ENCODE assay signal across 9 mouse cellular contexts in the genomic region with DNA sequence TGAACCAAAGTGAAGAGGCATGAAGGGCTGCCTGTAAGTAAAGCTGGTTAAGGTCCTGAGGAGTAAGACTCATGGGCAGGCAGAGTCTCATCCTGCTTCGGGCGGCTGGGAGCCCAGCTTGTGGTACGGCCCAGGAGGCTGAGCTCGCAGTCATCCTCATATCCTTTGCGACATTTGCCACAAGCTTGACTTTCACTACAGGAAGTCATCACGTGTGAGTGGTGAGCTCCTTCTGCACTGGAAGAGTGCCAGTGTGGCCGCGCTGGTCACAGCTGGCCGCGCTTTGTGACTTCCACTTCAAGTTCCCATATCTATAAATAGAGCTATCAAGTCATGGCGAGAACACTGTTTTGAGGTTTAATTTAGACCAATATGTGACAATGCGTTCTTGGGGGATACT. TPM values are rescaled to one million over a fixed set of nuclear protein-coding genes. Genes with fewer than 3 reads are reported as not detected.
DNase-seq lines count a peak whose midpoint lies in the region; ATAC-seq lines count a peak whose summit lies in the region.
"Had no signal": no experiment of that assay in that cellular context is flagged by ENCODE, and none has a peak within 500 bp of the region (broad histone marks: within the 10 kb centered on the region; RNA-seq: fewer than 3 reads in every experiment).

No protein-coding gene starts in this region.

- no peaks in the 10 kb centered on the region for H3K9me3 ChIP-seq in forebrain, embryonic 14.5 days (replicated peaks; ENCODE audit: control insufficient read depth, low read length)

- 97% methylated on average over 12 of the region's 12 CpGs for WGBS in forebrain, embryonic 14.5 days

- intact Hi-C loops in left cerebral cortex, postnatal 14 days (cut with DNase I), result no loop called here
- intact Hi-C loops in left cerebral cortex, postnatal 36 days (cut with DNase I), result no loop called here

- DNase-seq in left cerebral cortex, postnatal 14 days (ENCODE audit: low spot score in 2 of 2), result peak; percentile 59 to 71
- no peak for DNase-seq in left cerebral cortex, postnatal 36 days (ENCODE audit: low spot score in 2 of 2)
- DNase-seq in adrenal gland, postnatal 36 days, result peak; percentile 18 to 46
- peak; percentile 89 for DNase-seq in heart, postnatal 4 days
- DNase-seq in lung, postnatal 36 days, result peak; percentile 83
- peak; percentile 19 for DNase-seq in thymus, postnatal 14 days
- DNase-seq in urinary bladder, adult 2 months (ENCODE audit: low spot score), result no peak
- no peak for DNase-seq in forebrain, embryonic 14.5 days (ENCODE audit: low spot score)

- H3K27me3 ChIP-seq in forebrain, embryonic 14.5 days (replicated peaks; ENCODE audit: control insufficient read depth, insufficient read depth, low read length), result no peaks in the 10 kb centered on the region

- H3K4me2 ChIP-seq in forebrain, embryonic 14.5 days (ENCODE audit: low read length), result no peak overlapping the region

- H3K9ac ChIP-seq in forebrain, embryonic 14.5 days (ENCODE audit: low read length), result no peak overlapping the region

- peaks cover 6% of the 10 kb centered on the region; the same call in 1 of the 2 replicates for H3K4me1 ChIP-seq in forebrain, embryonic 14.5 days (ENCODE audit: control insufficient read depth, insufficient read depth, low read length)

- ATAC-seq in forebrain, embryonic 14.5 days, result no peak

- no peak overlapping the region for H3K27ac ChIP-seq in forebrain, embryonic 14.5 days (ENCODE audit: low read depth, low read length)
- H3K27ac ChIP-seq: left cerebral cortex, adult 2 months had no signal

- no peaks in the 10 kb centered on the region for H3K36me3 ChIP-seq in forebrain, embryonic 14.5 days (ENCODE audit: control insufficient read depth, insufficient read depth, low read length)

- no peak overlapping the region for H3K4me3 ChIP-seq in forebrain, embryonic 14.5 days (ENCODE audit: low read depth, low read length)
- H3K4me3 ChIP-seq: left cerebral cortex, adult 2 months had no signal

RNA-seq across cellular contexts. Expression of a gene that starts 18.7 kb away (rescaled TPM):
- total RNA-seq in left cerebral cortex, postnatal 14 days (2021), result 1 to 10 TPM; 9.1 to 10.0 TPM
- total RNA-seq in left cerebral cortex, postnatal 36 days (2021), result 10 to 100 TPM in 1 of 2 experiments, 1 to 10 TPM in 1; 9.3 to 11.3 TPM
- not detected for total RNA-seq in adrenal gland, postnatal 36 days (2021)
- total RNA-seq in heart, postnatal 4 days (2021), result not detected
- polyA plus RNA-seq in urinary bladder, adult 2 months (2012; rRNA removed), result 0.06 TPM in 1 of 2 replicates, not detected in the other
- 8.1 and 9.5 TPM in 2 replicates for polyA plus RNA-seq in forebrain, embryonic 14.5 days (2014; fragmentation: Nextera tagmentation; extraction: Ambion mirVana)

Comparison
In these comparisons a context has a peak if more than half of its experiments do, and no peak if none do; other contexts are left out.
1. DNase-seq: peak in left cerebral cortex, postnatal 14 days (2 of 2), adrenal gland, postnatal 36 days (2 of 2), heart, postnatal 4 days (single experiment), lung, postnatal 36 days (single experiment) and thymus, postnatal 14 days (single experiment); none in left cerebral cortex, postnatal 36 days (0 of 2), urinary bladder, adult 2 months (single experiment) and forebrain, embryonic 14.5 days (single experiment).
2. RNA of a gene that starts 18.7 kb away (total RNA-seq): 9.3 to 11.3 TPM in left cerebral cortex, postnatal 36 days and 9.1 to 10.0 TPM in left cerebral cortex, postnatal 14 days; not detected in adrenal gland, postnatal 36 days and not detected in heart, postnatal 4 days; every median in the first group is over 4 times any median in the second.